Mouse (Mus musculus) liver, embryonic 16.5 days (tissue): ENCODE data around the gene Ngp. TPM values are rescaled to one million over a fixed set of nuclear protein-coding genes. Genes with fewer than 3 reads are reported as not detected.

ENCODE experiments used
- ATAC-seq: fragments of 200-750 bp; cut with Nextera tagmentation; 2 replicates; pipeline ENCODE4 v1.8.0; 2017; ENCODE audit warnings: low read depth, mild to moderate bottlenecking, moderate number of reproducible peaks, moderate library complexity
- H3K27ac ChIP-seq: fragments of 300-500 bp; sonication (generic); 2 replicates; pipeline ENCODE4 v1.5.1; 2014; ENCODE audit warnings: mild to moderate bottlenecking, low read length
- H3K27me3 ChIP-seq: fragments of 300-500 bp; sonication (generic); 2 replicates; pipeline ENCODE4 v1.6.1; 2014; ENCODE audit warnings: low read depth, low read length, mixed read lengths; ENCODE audit not compliant: control insufficient read depth, insufficient read depth
- H3K36me3 ChIP-seq: fragments of 300-500 bp; sonication (generic); 2 replicates; pipeline ENCODE4 v1.6.1; 2014; ENCODE audit warnings: mild to moderate bottlenecking; ENCODE audit not compliant: control insufficient read depth, insufficient read depth
- H3K4me1 ChIP-seq: fragments of 300-500 bp; sonication (generic); 2 replicates; pipeline ENCODE4 v1.6.1; 2014; ENCODE audit warnings: low read depth, low read length, mixed read lengths; ENCODE audit not compliant: control insufficient read depth
- H3K4me2 ChIP-seq: fragments of 300-500 bp; sonication (generic); 2 replicates; pipeline ENCODE4 v1.6.1; 2014; ENCODE audit warnings: low read depth, low read length, mixed read lengths
- H3K4me3 ChIP-seq: fragments of 300-500 bp; sonication (generic); 2 replicates; pipeline ENCODE4 v1.5.1; 2014; ENCODE audit warnings: low read depth, mild to moderate bottlenecking, low read length
- H3K9ac ChIP-seq: fragments of 300-500 bp; sonication (generic); 2 replicates; pipeline ENCODE4 v1.6.1; 2014; ENCODE audit warnings: low read depth, low read length
- H3K9me3 ChIP-seq: fragments of 300-500 bp; sonication (generic); replicated peaks from 2 replicates; pipeline ENCODE4 v1.6.1; 2016; ENCODE audit warnings: low read length; ENCODE audit not compliant: control insufficient read depth
- WGBS: fragments of 180-500 bp; shearing (Covaris S2); extraction: QIAGEN DNeasy Blood & Tissue Kit; methylation state at CpG from one replicate; pipeline ENCODE4 v1.1.7; 2014; ENCODE audit not compliant: insufficient replicate concordance; 5-methylcytosine and 5-hydroxymethylcytosine counted together
- polyA plus RNA-seq: library from polyadenylated mRNA; unstranded; fragments of >200 nt; fragmentation: Nextera tagmentation; extraction: Ambion mirVana; gene quantifications from 2 replicates; pipeline ENCODE4 v1.2.1, GENCODE M21; 2015

Gene Ngp
- polyA plus RNA-seq, 1 experiment from 2014 or later, result 721 TPM

DNA sequence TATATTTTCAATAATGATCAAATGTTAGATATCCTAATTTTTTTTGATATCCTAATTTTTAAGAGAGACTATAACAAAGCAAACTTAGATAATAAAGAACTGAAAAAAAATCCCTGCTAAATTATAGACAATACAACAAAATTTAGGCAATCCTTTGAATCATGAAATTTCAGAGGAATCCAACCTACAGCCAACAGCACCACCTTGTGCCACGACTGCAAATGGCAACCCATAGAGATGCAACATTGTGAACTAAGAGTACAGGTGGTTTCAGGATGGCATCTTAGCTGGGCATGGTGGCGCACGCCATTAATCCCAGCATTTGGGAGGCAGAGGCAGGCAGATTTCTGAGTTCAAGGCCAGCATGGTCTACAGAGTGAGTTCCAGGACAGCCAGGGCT lies 46.6 kb downstream of the Ngp start:
- WGBS, result 74% methylated on average over 3 of the region's 3 CpGs
- no peak overlapping the region for H3K4me2 ChIP-seq
- peaks cover 4% of the 10 kb centered on the region; the same call in 1 of the 2 replicates for H3K4me1 ChIP-seq
- H3K9ac ChIP-seq, result no peak overlapping the region
- H3K9me3 ChIP-seq, result no peaks in the 10 kb centered on the region
- H3K36me3 ChIP-seq, result no peaks in the 10 kb centered on the region
- no peak overlapping the region for H3K27ac ChIP-seq
- ATAC-seq, result no peak
- H3K27me3 ChIP-seq, result no peaks in the 10 kb centered on the region
- no peak overlapping the region for H3K4me3 ChIP-seq

Other genes starting within 250 kb of the Ngp start
- gene Cspg5, start 176.0 kb upstream of the Ngp start, polyA plus RNA-seq, result 0.18 and 0.22 TPM in 2 replicates
- gene Elp6, start 114.6 kb upstream of the Ngp start, polyA plus RNA-seq, result 6.0 and 6.1 TPM in 2 replicates
- gene Scap, start 86.5 kb upstream of the Ngp start, polyA plus RNA-seq, result 31.8 and 36.6 TPM in 2 replicates
- 3.7 and 4.2 TPM in 2 replicates for gene Ptpn23, start 11.5 kb upstream of the Ngp start, polyA plus RNA-seq
- gene Klhl18, start 56.9 kb downstream of the Ngp start, polyA plus RNA-seq, result 2.1 and 2.5 TPM in 2 replicates
- gene Kif9, start 57.2 kb downstream of the Ngp start, polyA plus RNA-seq, result 0.18 and 0.21 TPM in 2 replicates
- 9.5 and 10.0 TPM in 2 replicates for gene Setd2, start 112.8 kb downstream of the Ngp start, polyA plus RNA-seq
- 1.4 and 1.9 TPM in 2 replicates for gene Nradd, start 204.7 kb downstream of the Ngp start, polyA plus RNA-seq
- 1.7 and 2.8 TPM in 2 replicates for gene Nbeal2, start 234.4 kb downstream of the Ngp start, polyA plus RNA-seq
- 59.5 and 60.5 TPM in 2 replicates for gene Ccdc12, start 236.8 kb downstream of the Ngp start, polyA plus RNA-seq